Mouse (Mus musculus) layer of hippocampus, postnatal 36 days (tissue): ENCODE data around the gene A930017K11Rik. TPM values are rescaled to one million over a fixed set of nuclear protein-coding genes. Genes with fewer than 3 reads are reported as not detected.

Experiments used
- DNase-seq, 2 experiments: peaks; one replicate each; pipeline ENCODE4 v3.0.0; 2022
- total RNA-seq, 2 experiments: library from RNA; stranded (reverse); gene quantifications; 2 replicates each; pipeline ENCODE4 v1.2.3; 2021

The A930017K11Rik gene
- total RNA-seq, 2 experiments from 2014 or later: 0.95 to 0.96 TPM

DNA sequence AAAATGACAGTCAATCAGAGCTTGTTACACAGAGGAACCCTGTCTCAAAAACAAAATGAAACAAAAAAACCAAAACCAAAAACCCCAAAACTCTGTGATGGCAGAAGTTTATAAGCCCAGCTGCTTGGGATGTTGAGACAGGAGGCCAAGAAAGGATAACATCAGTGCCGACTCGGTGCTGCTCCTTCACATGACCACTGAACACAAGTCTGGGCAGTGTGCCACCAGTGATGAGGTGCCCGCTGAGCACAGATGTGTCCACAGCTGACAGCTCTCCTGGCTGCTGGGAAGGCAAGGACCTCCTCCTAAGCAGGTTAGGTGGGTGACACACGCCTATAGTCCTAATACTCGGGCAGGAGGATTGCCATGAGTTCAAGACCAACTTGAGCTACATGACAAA lies 30.2 kb downstream of the A930017K11Rik start:
- DNase-seq: no peak

DNA sequence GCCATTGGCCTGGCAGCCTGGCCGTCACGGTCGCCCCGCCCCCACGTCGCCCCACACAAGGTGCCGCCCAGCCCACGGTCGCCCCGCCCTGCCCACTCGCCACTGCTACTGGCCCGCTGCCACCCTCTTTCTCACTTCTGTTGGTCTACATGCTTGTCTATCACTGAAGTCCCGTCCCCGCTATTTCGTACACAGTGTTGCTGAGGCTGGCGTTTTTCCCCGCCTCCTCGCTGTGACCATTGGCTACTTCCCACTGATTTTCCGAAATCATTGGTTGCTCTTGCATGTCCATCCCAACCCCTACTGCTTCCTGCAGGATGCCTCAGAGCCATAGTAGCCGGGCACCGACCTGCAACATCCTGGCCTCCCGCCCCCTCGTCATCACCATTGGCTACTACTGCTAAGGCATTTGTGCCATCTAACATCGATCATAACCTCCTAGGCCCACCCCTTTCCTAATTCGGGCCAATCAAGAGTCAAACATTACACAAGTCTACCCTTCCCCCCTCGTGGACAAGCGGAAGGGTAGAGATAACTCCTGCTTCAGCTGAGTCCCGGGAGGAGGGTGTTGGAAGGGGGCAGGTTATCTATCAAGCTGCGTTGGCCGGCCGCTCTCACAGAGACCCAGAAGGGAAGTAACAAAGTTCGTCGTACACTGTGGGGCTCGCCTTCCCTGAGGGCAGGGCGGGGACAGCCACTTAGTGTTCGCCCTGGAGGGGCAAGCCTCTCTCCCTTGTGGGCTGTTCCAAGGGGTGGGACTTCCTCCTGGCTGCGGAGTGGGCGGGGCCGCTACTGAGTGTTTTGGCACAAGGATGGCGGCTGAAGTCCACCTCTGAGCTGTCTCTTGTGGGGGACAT lies 32.4 kb downstream of the A930017K11Rik start:
- peak; percentile 100 for DNase-seq

DNA sequence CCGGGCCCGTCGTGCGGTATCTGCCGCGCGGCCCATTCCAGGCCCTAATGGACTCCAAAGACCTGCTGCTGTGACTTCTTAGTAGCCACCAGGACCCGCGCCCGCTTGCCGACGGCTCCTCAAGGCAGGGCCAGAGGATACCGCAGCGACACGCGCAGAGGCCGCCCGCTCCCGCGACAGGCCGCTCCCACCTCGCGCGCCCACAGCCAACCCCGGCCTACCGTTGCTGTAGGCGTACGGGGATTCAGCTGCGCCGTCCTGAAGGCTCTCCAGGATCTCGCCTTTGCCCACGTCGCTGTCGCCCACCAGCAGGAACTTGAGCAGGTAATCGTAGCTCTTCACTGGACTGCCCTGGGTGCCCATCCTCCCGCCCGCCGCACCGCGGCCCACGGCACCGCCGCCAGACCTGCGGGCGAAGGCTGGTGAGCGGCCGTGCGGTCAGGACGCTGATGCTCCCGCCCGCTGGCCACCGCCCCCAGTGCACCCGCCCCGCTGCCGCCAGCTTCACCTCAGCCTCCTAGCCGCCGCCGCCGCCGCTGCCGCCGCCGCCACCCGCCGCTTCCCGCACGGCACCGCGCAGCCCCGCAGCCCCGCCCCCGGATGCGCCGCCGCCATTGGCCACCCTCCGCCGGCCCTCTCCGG lies 33.1 kb downstream of the A930017K11Rik start, which contains the start of gene Rab40c:
Gene Rab40c (minus strand): TSS at position 584 of the 642 bp plus-strand sequence.
- DNase-seq: peak; percentile 57 to 64

DNA sequence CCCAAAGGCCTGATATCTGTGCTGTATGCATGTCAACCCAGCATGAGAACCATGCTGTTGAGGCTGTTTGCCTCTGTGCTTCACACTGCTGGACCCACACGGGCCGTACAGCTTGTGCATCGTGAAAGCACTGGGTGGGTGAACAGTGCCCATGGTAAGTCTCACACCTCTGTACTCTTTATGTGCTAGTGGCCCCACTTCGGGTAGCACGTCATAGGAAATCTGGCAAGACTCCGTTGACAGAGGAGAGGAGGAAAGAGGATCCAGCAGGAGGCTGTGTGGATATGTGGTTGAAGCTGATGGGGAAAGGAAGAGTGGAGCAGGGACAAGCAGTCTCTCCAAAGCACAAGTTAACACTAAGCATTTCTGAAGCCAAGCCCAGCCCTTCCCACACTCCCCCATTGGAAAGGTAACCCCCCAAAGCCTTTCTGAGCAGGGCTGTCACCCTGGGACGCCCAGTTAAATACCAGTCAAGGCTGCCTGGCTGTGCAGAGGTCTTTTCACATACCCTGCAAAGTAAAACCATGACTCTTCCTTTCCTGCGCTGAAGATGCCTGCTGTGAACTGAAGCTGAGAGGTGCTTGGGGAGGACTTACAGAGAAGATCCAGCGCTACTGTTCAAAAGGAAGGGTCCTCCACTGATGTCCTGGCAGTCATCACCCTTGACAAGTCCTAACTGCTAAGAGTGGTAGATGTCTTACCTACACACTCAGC lies 34.2 kb downstream of the A930017K11Rik start:
- DNase-seq: no peak

DNA sequence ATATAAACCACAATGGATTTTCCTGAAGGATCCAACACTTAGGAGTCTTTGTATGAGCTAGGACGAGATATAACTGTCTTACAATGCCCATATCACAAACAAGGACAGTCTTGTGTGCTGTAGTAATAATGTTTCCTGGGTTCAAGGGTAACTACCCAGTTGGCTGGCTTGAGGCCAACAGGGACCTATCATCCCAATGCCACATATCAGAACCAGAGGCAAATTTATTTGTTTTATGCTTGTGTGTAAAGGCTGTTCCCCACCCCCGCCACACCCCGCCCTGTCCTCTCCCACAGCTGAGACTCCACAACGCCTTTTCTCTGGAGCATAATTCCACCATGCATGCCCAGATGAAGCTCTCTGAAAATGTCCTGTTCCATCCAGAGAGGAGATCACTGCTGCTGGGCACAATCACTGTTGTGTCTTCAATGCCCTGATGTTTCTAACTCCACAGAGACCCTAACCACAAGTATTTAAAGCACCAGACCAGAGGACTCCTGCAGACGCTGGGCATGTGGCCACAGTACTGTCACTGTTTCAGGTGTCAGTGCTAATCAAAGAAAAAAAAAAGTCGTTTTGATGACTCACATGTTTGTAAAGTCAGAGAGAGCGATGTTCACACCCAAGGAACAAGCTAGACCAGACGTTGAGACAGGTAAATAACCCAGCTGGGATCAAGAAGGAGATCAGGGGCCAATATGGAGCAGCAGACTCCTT lies 35.3 kb downstream of the A930017K11Rik start:
- DNase-seq: no peak

DNA sequence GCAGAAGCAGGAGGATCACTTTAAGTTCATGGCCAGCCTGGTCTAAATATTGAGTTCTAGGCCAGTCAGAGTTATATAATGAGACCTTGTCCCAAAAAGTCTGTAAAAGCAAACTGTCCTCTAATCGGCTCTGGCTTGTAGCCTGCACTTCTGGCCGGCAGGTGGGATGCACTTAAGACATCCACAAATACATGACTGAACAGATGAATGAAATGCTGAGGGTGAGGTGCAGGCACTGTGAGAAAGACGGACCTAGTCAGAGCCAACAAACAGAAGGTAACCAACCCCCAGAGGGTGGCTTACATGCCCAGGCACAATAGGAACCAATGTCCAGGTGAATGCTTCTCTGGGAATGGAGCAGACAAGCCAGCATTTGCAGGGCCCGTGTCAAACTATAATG lies 38.1 kb downstream of the A930017K11Rik start:
- DNase-seq: no peak

DNA sequence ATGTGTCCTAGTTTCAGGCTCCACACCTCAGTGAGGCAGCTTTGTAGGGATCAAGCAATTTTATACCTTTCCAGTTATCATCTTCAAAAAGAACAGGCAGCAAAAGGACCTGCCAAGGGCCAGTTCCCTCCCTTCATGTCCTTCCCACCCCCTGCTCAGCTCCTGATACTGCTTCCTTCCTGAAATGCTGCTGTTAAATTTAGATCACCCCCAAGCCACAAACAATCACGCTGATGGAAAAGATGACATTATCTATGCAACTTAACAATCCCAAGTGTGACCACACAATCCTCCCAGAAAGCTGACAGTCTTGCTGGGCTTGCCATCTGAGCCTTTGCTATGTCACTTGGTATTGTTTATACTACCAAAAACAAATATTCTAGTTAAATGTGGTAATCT lies 38.5 kb downstream of the A930017K11Rik start:
- no peak for DNase-seq

DNA sequence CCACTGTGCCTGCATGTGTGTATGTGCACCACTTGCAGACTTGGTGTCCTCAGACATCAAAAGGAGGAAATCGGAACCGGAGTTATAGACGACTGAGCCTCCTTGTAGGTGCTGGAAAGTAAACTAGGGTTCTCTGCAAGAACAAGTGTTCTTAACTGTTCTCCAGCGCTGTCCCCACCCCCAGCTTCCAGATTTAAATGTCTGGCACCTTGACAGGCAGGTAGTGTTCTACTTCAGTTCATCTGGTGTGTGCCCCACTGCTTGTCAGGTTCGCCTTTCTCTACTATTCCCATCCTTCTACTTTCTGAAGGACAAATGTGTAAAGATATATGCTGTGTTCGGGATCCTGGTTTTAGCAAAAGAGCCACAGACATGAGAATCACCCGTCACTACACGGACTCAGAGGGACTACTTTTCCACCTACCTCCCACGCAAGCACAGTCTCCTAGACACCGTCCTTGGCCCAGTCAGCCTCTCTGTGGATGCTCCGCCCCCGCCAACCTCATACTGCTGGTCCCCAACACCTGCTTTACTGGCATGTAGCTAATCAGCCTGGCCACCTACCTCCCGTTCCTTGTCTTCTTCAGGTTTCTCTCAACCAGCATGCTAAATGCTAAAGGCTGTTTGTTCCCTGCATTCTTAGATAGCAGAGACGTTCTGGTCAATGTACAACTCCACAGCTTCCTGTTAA lies 39.0 kb downstream of the A930017K11Rik start:
- peak; percentile 38 to 54 for DNase-seq

DNA sequence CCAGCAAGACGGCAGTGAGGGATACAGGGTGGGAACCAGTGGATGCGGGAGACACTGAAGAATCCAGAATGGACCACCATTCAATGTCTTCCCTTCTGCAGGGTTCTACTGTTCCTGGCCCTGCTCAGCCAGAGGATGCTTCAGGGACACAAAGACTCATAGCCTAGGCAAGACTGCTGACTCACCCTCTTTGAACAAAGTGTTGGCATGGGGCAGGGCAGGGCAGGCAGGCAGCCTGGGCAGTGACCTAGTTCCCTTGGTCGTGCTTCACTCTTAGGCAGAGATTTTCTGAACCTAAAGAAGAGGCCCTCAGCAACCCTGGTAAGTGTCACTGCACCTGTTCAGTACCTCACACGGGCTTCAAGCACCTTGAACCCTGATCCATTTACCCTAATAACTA lies 40.5 kb downstream of the A930017K11Rik start:
- no peak for DNase-seq

DNA sequence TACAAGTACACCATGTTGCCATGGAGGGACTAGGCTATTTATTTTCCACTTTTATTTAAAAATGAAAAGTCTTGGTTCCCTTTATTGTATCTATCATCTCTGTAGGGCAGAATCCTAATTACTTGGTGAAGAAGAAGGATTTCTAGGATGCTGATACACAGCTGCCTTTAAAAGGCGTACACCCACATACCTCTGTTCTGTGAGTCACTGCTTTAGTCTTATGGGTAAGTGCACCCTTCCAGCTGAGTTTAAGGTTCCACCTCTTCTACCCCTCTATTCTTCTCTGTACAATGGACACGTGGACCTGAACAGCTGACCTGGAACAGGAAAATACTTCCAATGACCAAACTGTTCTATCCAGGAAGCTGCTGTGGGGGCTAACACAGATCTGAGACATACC lies 44.7 kb downstream of the A930017K11Rik start:
- no peak for DNase-seq

DNA sequence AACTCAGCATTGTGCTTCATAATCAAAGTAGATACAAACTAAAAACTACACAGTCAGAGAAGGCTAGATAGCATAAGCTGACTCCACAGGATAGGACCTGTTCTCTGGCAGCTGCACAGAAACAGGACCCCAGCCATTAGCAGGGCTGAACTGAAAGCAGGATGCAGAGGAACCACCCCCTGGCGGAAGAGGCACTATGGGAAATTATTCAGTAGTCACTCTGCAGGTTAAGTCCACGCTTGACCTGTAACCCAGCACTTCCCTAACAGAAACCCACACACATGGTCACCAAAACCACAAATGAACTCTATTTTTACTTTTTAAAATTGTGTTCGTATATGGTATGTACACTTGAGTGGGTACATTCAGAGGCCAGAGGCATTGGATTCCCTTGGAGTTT lies 49.3 kb downstream of the A930017K11Rik start:
- DNase-seq: no peak

DNA sequence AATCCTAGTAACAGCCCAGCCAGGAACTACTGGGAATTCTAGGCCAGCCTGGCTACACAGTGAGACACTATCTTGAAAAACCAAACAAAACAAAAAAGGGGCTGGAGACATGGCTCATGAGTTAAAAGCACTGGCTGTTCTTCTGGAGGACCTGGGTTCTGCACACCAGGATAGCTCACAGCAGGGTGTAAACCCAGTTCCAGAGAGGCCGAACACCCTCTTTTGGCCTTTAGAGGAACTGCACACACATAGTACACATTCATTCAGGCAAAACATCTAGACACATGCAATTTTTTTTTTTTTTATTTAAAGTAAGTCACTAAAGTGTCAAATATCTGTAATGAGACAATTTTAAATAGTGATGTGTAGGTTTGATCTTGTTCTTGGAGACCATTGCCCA lies 52.2 kb downstream of the A930017K11Rik start:
- no peak for DNase-seq

Other genes starting within 250 kb of the A930017K11Rik start
- gene Gng13, start 235.4 kb downstream of the A930017K11Rik start, total RNA-seq: 100 to 1,000 TPM; 111 to 127 TPM
- gene Chtf18, start 225.1 kb downstream of the A930017K11Rik start, total RNA-seq: 1 to 10 TPM in 1 of 2 experiments, under 1 TPM in 1; 0.73 to 1.6 TPM
- gene Rpusd1, start 224.9 kb downstream of the A930017K11Rik start, total RNA-seq: 10 to 100 TPM; 50.0 to 52.5 TPM
- gene Mslnl, start 216.5 kb downstream of the A930017K11Rik start, total RNA-seq: under 1 TPM in 1 of 2 experiments, not detected in 1; 0.12 TPM
- under 1 TPM; 0.66 to 0.77 TPM for gene Msln, start 198.2 kb downstream of the A930017K11Rik start, total RNA-seq
- gene Narfl, start 178.8 kb downstream of the A930017K11Rik start, total RNA-seq: 10 to 100 TPM; 35.1 to 37.5 TPM
- gene Haghl, start 166.9 kb downstream of the A930017K11Rik start, total RNA-seq: 100 to 1,000 TPM in 1 of 2 experiments, 10 to 100 TPM in 1; 98.1 to 107 TPM
- under 1 TPM; 0.20 to 0.25 TPM for gene Ccdc78, start 166.0 kb downstream of the A930017K11Rik start, total RNA-seq
- 10 to 100 TPM; 80.7 to 93.1 TPM for gene Fam173a, start 159.7 kb downstream of the A930017K11Rik start, total RNA-seq
- gene AC134908.4, start 156.9 kb downstream of the A930017K11Rik start, total RNA-seq: under 1 TPM in 1 of 2 experiments, not detected in 1; 0.81 TPM
- gene Metrn, start 155.4 kb downstream of the A930017K11Rik start, total RNA-seq: 10 to 100 TPM; 73.2 to 85.6 TPM
- gene Fbxl16, start 143.5 kb downstream of the A930017K11Rik start, total RNA-seq: 100 to 1,000 TPM; 643 to 644 TPM
- gene Wdr24, start 128.9 kb downstream of the A930017K11Rik start, total RNA-seq: 10 to 100 TPM; 25.4 to 27.3 TPM
- gene Jmjd8, start 123.7 kb downstream of the A930017K11Rik start, total RNA-seq: 10 to 100 TPM; 58.1 to 61.0 TPM
- gene Stub1, start 119.2 kb downstream of the A930017K11Rik start, total RNA-seq: 100 to 1,000 TPM; 163 to 164 TPM
- 10 to 100 TPM; 47.9 to 49.0 TPM for gene Rhbdl1, start 115.3 kb downstream of the A930017K11Rik start, total RNA-seq
- gene Gm20683, start 110.8 kb downstream of the A930017K11Rik start, total RNA-seq: 10 to 100 TPM; 29.0 to 30.4 TPM
- gene Rhot2, start 107.7 kb downstream of the A930017K11Rik start, total RNA-seq: 100 to 1,000 TPM; 102 to 103 TPM
- gene Wdr90, start 91.1 kb downstream of the A930017K11Rik start, total RNA-seq: 10 to 100 TPM; 19.2 to 26.2 TPM
- gene Mcrip2, start 83.8 kb downstream of the A930017K11Rik start, total RNA-seq: 10 to 100 TPM; 25.4 to 28.9 TPM
- 10 to 100 TPM; 36.3 to 37.7 TPM for gene Mettl26, start 77.5 kb downstream of the A930017K11Rik start, total RNA-seq
- gene Wfikkn1, start 71.7 kb downstream of the A930017K11Rik start, total RNA-seq: 1 to 10 TPM; 1.8 to 2.4 TPM
- 10 to 100 TPM; 49.6 to 55.5 TPM for gene Rab40c, start 32.8 kb downstream of the A930017K11Rik start, total RNA-seq
- 100 to 1,000 TPM; 125 to 129 TPM for gene Pigq, start 7.6 kb downstream of the A930017K11Rik start, total RNA-seq
- gene Nhlrc4, start 7.6 kb downstream of the A930017K11Rik start, total RNA-seq: under 1 TPM; 0.17 to 0.61 TPM
- gene Capn15, start 33.2 kb upstream of the A930017K11Rik start, total RNA-seq: 10 to 100 TPM; 52.5 to 60.2 TPM
- gene Rab11fip3, start 117.0 kb upstream of the A930017K11Rik start, total RNA-seq: 100 to 1,000 TPM in 1 of 2 experiments, 10 to 100 TPM in 1; 99.5 to 112 TPM
- 10 to 100 TPM; 25.5 to 26.5 TPM for gene Decr2, start 137.8 kb upstream of the A930017K11Rik start, total RNA-seq
- gene Nme4, start 143.0 kb upstream of the A930017K11Rik start, total RNA-seq: 1 to 10 TPM; 4.6 to 5.0 TPM
- gene Tmem8, start 160.7 kb upstream of the A930017K11Rik start, total RNA-seq: 10 to 100 TPM; 10.8 to 11.9 TPM
- gene Mrpl28, start 170.9 kb upstream of the A930017K11Rik start, total RNA-seq: 10 to 100 TPM; 64.5 to 66.3 TPM
- gene Axin1, start 186.1 kb upstream of the A930017K11Rik start, total RNA-seq: 10 to 100 TPM; 23.0 to 24.8 TPM
- under 1 TPM in 1 of 2 experiments, not detected in 1; 0.57 TPM for gene Pdia2, start 246.5 kb upstream of the A930017K11Rik start, total RNA-seq